In the genomic region with DNA sequence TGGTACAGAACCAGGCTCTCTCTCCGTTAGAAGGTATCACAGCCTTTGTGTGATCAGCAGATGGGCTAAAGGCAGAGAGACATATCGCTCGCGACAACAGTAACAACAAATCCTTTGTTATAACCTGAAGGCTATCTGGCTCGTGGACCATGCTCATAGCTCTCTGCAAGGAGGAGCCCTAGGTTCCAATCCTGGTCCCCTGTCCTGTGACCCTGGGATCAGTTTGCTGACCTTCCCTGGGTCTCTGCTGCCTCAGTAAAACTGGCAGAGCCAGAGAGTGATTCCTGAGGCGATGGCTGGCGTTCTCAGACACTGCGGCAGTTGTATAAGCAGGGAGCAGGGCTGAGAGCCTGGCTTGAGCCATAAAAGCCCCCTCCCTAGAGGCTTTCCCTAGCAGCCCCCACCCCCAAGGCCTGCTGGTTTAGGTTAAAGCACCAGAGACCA, we compare ENCODE assay signal across 9 mouse cellular contexts. TPM values are rescaled to one million over a fixed set of nuclear protein-coding genes. Genes with fewer than 3 reads are reported as not detected.
DNase-seq lines count a peak whose midpoint lies in the region; ATAC-seq and TF ChIP-seq lines count a peak whose summit lies in the region.
"Had no signal": no experiment of that assay in that cellular context is flagged by ENCODE, and none has a peak within 500 bp of the region (broad histone marks: within the 10 kb centered on the region; RNA-seq: fewer than 3 reads in every experiment).

No protein-coding gene starts in this region.

- H3K9me3 ChIP-seq in heart, embryonic 10.5 days, result no peaks in the 10 kb centered on the region
- H3K9me3 ChIP-seq in E14TG2a.4 (ENCODE audit: low read length), result peaks cover 6% of the 10 kb centered on the region; the same call in 1 of the 2 replicates
- H3K9me3 ChIP-seq in heart, postnatal 0 days (replicated peaks; ENCODE audit: control insufficient read depth, low read length), result no peaks in the 10 kb centered on the region
- no peaks in the 10 kb centered on the region for H3K9me3 ChIP-seq in liver, embryonic 15.5 days (replicated peaks)

- no peak for TF ChIP-seq CTCF in E14TG2a.4 (conservative IDR thresholded peaks at IDR 0.05; ENCODE audit: low read length)
- TF ChIP-seq CTCF in heart, postnatal 0 days (IDR thresholded peaks at IDR 0.05; ENCODE audit: low read depth), result no peak

- H3K9ac ChIP-seq in heart, postnatal 0 days (replicated peaks; ENCODE audit: low read depth, low read length), result peak overlapping the region; percentile 19; the same call in 1 of the 2 replicates
- no peak overlapping the region for H3K9ac ChIP-seq in liver, embryonic 15.5 days

- intact Hi-C loops in heart, postnatal 10 days (cut with DNase I), result loop anchor here (5.0 kb wide), 1 partner anchor 33 kb away; no protein-coding TSS in a partner anchor

- TF ChIP-seq EP300 in heart, postnatal 0 days (IDR thresholded peaks at IDR 0.05; ENCODE audit: low read depth), result no peak

- peaks cover 92% of the 10 kb centered on the region for H3K4me1 ChIP-seq in heart, embryonic 10.5 days
- peaks cover 91% of the 10 kb centered on the region for H3K4me1 ChIP-seq in E14TG2a.4 (replicated peaks; ENCODE audit: low read depth, low read length)
- H3K4me1 ChIP-seq in heart, postnatal 0 days (ENCODE audit: control insufficient read depth, insufficient read depth), result peaks cover 72% of the 10 kb centered on the region
- peaks cover 72% of the 10 kb centered on the region for H3K4me1 ChIP-seq in liver, embryonic 15.5 days (replicated peaks)

- DNase-seq in heart, embryonic 10.5 days (ENCODE audit: low spot score), result no peak
- no peak for DNase-seq in heart, postnatal 10 days
- no peak for DNase-seq in heart, postnatal 0 days (ENCODE audit: low spot score)
- no peak for DNase-seq in spleen, postnatal 10 days (ENCODE audit: low spot score in 2 of 2)
- DNase-seq in adrenal gland, adult 2 months, result no peak
- DNase-seq: B cell, adult 2 months had no signal

- WGBS in heart, embryonic 10.5 days, result 33% methylated on average over 8 of the region's 8 CpGs
- WGBS in heart, postnatal 0 days, result 26% methylated on average over 8 of the region's 8 CpGs
- 70% methylated on average over 8 of the region's 8 CpGs for WGBS in liver, embryonic 15.5 days (ENCODE audit: insufficient replicate concordance)

- H3K27ac ChIP-seq in heart, embryonic 10.5 days, result peak overlapping the region; percentile 94
- H3K27ac ChIP-seq in heart, postnatal 0 days (ENCODE audit: low read depth), result peak overlapping the region; percentile 90
- H3K27ac ChIP-seq in liver, embryonic 15.5 days (replicated peaks), result peak overlapping the region; percentile 48; the same call in 1 of the 2 replicates

- no peaks in the 10 kb centered on the region for H3K27me3 ChIP-seq in heart, embryonic 10.5 days (ENCODE audit: insufficient read depth, poor library complexity, severe bottlenecking)
- H3K27me3 ChIP-seq in E14TG2a.4 (ENCODE audit: insufficient read depth, low read length), result no peaks in the 10 kb centered on the region
- H3K27me3 ChIP-seq in heart, postnatal 0 days (ENCODE audit: control insufficient read depth, insufficient read depth, low read length), result no peaks in the 10 kb centered on the region
- H3K27me3 ChIP-seq in liver, embryonic 15.5 days, result peaks cover 75% of the 10 kb centered on the region

- peak overlapping the region; percentile 8; the same call in 1 of the 2 replicates for H3K4me2 ChIP-seq in heart, postnatal 0 days (ENCODE audit: low read depth, low read length)
- no peak overlapping the region for H3K4me2 ChIP-seq in liver, embryonic 15.5 days

- H3K36me3 ChIP-seq in heart, embryonic 10.5 days, result no peaks in the 10 kb centered on the region
- H3K36me3 ChIP-seq in E14TG2a.4 (ENCODE audit: insufficient read depth, low read length), result 0 out of 2 replicates have a peak, but pooled peaks cover 4% of the 10 kb centered on the region
- H3K36me3 ChIP-seq in heart, postnatal 0 days (replicated peaks; ENCODE audit: control insufficient read depth, insufficient read depth, low read length), result no peaks in the 10 kb centered on the region
- no peaks in the 10 kb centered on the region for H3K36me3 ChIP-seq in liver, embryonic 15.5 days (replicated peaks)

- peak overlapping the region; percentile 19 for H3K4me3 ChIP-seq in heart, embryonic 10.5 days
- peak overlapping the region; percentile 41 for H3K4me3 ChIP-seq in E14TG2a.4 (replicated peaks; ENCODE audit: low read length)
- no peak overlapping the region for H3K4me3 ChIP-seq in heart, postnatal 0 days (ENCODE audit: low read depth, low read length)
- no peak overlapping the region for H3K4me3 ChIP-seq in liver, embryonic 15.5 days (replicated peaks)

- ATAC-seq in heart, postnatal 0 days (ENCODE audit: insufficient read depth, low read depth), result no peak
- no peak for ATAC-seq in liver, embryonic 15.5 days (ENCODE audit: insufficient read depth)
- ATAC-seq in monocyte, adult 5-6 weeks (replicated peaks; ENCODE audit: insufficient number of reproducible peaks, low FRiP score, low TSS enrichment, poor library complexity, severe bottlenecking), result no peak

RNA-seq across cellular contexts. Expression of gene Wasf2, which starts 40.0 kb away (rescaled TPM):
- polyA plus RNA-seq in heart, embryonic 10.5 days (2016; fragmentation: Nextera tagmentation; extraction: Ambion mirVana), result 51.1 and 58.5 TPM in 2 replicates
- 100 to 1,000 TPM; 134 to 164 TPM for total RNA-seq in heart, postnatal 10 days (2021)
- 54.5 and 119 TPM in 2 replicates for total RNA-seq in heart, postnatal 0 days (2014; rRNA removed; ENCODE audit: low replicate concordance)
- 55.4 and 62.4 TPM in 2 replicates for polyA plus RNA-seq in heart, postnatal 0 days (2015; fragmentation: Nextera tagmentation; extraction: Ambion mirVana)
- polyA plus RNA-seq in liver, embryonic 15.5 days (2015; fragmentation: Nextera tagmentation; extraction: Ambion mirVana), result 44.0 and 52.0 TPM in 2 replicates
- total RNA-seq in adrenal gland, adult 2 months (2021), result 100 to 1,000 TPM in 1 of 2 experiments, 10 to 100 TPM in 1; 99.4 to 130 TPM
- 43.2 and 57.0 TPM in 2 replicates for polyA plus RNA-seq in adrenal gland, adult 2 months (2012; rRNA removed)
- total RNA-seq in monocyte, adult 5-6 weeks (2017), result 66.9 to 107 TPM (median 85.9 TPM) in 3 replicates

Comparison
In these comparisons a context has a peak if more than half of its experiments do, and no peak if none do; other contexts are left out.
1. H3K4me3 ChIP-seq: peak in heart, embryonic 10.5 days (single experiment) and E14TG2a.4 (single experiment); none in heart, postnatal 0 days (single experiment) and liver, embryonic 15.5 days (single experiment).
2. Peak in every context shown above with its lines, with median percentiles within 50 percentile points of each other: H3K27ac ChIP-seq.